Mouse (Mus musculus) liver, postnatal 0 days (tissue): ENCODE measurements around the gene Dap3.

Source experiments
- CTCF ChIP-seq: sonication (generic); IDR thresholded peaks from 2 replicates; pipeline ENCODE4 v1.5.1; 2016; ENCODE audit warnings: antibody characterized with exemption, low read depth
- EP300 ChIP-seq: IDR thresholded peaks from 2 replicates; pipeline ENCODE4 v1.6.1; 2016; ENCODE audit warnings: antibody characterized with exemption, low read depth, mild to moderate bottlenecking

DNA sequence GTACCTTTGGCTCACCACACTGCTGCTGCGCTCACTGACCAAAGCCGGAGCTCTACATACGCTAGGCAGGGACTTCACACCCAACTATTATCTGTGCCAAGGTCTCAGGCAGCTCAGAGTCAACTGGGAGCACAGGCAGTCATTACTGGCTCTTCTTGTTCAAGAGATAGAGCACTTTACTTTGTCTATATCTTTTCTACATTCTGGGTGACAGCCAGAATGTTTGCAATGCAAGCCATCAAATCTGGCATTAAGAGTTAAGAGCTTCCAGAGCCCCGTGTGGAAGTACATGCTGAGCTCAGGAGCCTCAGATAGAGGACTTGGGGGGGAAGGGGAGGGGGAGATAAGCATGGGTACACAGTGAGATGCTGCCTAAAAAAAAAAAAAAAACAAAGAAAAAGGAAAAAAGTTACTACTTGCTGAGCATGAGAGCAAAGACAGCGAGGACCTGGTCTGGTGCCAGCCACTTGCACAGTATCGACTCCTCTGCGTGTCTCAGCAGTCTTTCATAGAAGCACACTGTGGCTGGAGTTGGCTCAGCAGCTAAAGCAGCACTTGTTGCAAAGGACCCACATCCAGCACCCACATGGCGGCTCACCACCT is 26.9 kb downstream of the Dap3 start:
- TF ChIP-seq CTCF = no peak
- TF ChIP-seq EP300 = no peak
